Mouse (Mus musculus): ENCODE measurements around the gene Nbl1. TPM values are rescaled to one million over a fixed set of nuclear protein-coding genes. Genes with fewer than 3 reads are reported as not detected.

The Nbl1 gene
- total and polyA plus RNA-seq, 2 experiments from 2014 or later = 56.7 to 57.6 TPM

DNA sequence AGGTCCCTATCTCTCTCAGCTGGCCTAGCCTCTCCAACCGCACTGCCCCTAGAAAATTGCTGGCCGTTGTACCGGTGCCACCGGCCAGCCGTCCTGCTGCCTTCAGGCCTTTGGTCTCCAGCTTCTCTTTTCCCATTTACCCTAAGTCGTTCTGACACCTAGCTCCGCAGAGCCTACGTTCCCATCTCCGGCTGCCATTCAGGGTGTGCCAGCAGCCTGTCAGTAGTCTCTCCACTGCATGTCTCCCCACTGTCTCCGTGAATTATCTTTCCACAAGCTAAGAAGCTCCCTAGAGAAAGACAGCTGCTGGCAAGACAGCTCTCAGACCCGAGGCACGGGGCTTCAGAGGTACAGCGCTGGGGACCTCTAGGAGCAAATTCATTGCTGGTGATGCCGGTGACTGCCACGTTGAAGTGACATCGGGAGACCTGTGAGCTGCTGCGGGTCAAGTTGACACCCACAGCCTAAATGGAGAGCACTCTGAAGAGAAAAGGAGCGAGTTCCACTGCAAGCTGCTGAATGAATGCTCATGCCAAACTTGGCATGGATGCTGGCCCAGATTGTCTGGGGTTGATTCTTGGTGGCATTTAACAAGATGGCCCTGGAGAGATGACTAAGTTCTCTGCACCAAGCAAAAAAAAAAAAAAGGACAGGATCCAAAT, 11.4 kb downstream of the Nbl1 start:
- TF ChIP-seq CTCF (IDR thresholded peaks at IDR 0.05; ENCODE audit: low read depth) = no peak
- ATAC-seq (peak; percentile 15; the same call in 1 of the 2 replicates), DNase-seq (peak; percentile 75)
- H3K4me2 ChIP-seq (ENCODE audit: low read depth) = peak overlapping the region; percentile 2; the same call in 1 of the 2 replicates
- peaks cover 23% of the 10 kb centered on the region for H3K4me1 ChIP-seq (ENCODE audit: insufficient read depth)
- H3K4me3 ChIP-seq (ENCODE audit: low read depth, low read length) = no peak overlapping the region
- H3K27me3 ChIP-seq (ENCODE audit: insufficient read depth, low read length) = peaks cover 3% of the 10 kb centered on the region; the same call in 1 of the 2 replicates
- H3K9me3 ChIP-seq (ENCODE audit: low read length) = no peaks in the 10 kb centered on the region
- 0 out of 2 replicates have a peak overlapping the region, but pooled peaks have one; percentile 10 for H3K9ac ChIP-seq
- peak overlapping the region; percentile 66 for H3K27ac ChIP-seq (ENCODE audit: low read depth, low read length)
- 57% methylated on average over 18 of the region's 18 CpGs for WGBS
- no peaks in the 10 kb centered on the region for H3K36me3 ChIP-seq (ENCODE audit: insufficient read depth)

DNA sequence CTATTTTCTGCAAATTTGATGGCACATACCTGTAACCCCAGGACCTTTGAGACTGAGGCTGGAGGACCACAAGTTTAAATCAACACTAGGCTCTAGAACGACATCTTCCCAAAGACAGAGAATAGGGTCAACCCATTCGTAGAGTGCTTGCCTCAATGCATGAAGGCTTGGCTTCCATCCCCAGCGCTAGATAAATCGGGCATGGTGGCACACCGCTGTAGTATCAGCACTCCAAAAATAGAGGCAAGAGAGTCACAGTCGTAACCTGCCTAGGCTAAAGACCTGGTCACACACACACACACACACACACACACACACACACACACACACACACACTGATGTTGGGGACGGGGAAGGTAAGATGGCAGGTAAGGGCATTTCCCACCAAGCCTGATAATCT, 12.5 kb downstream of the Nbl1 start:
- 91% methylated on average over 7 of the region's 7 CpGs for WGBS
- ATAC-seq = no peak

DNA sequence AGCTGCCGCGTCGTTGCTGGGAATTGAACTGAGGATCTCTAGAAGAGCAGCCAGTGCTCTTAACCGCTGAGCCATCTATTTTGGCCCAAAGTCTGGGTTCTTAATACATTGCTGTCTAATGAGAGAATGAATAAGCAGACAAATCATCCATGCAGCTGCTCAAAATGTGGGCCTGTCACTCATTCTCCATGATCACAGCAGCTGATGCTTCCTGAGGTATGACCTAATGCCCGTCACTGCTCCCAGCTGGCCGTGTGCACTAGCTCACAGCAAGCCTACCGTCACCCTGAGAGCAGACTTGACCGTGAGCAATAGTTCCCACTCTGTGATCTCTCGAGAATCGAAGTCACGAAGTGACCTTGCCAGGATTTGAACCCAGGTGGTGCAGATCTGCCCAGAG, 13.4 kb downstream of the Nbl1 start:
- peaks cover 23% of the 10 kb centered on the region for H3K4me1 ChIP-seq (ENCODE audit: insufficient read depth)
- H3K27me3 ChIP-seq (ENCODE audit: insufficient read depth, low read length) = peaks cover 11% of the 10 kb centered on the region; the same call in 1 of the 2 replicates
- H3K4me2 ChIP-seq (ENCODE audit: low read depth) = no peak overlapping the region
- 71% methylated on average over 11 of the region's 11 CpGs for WGBS
- H3K9ac ChIP-seq = no peak overlapping the region
- ATAC-seq (no peak), DNase-seq (no peak)
- H3K4me3 ChIP-seq (ENCODE audit: low read depth, low read length) = no peak overlapping the region
- TF ChIP-seq CTCF (IDR thresholded peaks at IDR 0.05; ENCODE audit: low read depth) = no peak
- H3K9me3 ChIP-seq (ENCODE audit: low read length) = no peaks in the 10 kb centered on the region
- H3K27ac ChIP-seq (ENCODE audit: low read depth, low read length) = no peak overlapping the region
- H3K36me3 ChIP-seq (ENCODE audit: insufficient read depth) = no peaks in the 10 kb centered on the region

More for the DNA sequence above, 12.5 kb downstream of the Nbl1 start:
- no peak overlapping the region for H3K27ac ChIP-seq (ENCODE audit: low read depth, low read length)
- H3K9me3 ChIP-seq (ENCODE audit: low read length) = no peaks in the 10 kb centered on the region
- TF ChIP-seq CTCF (IDR thresholded peaks at IDR 0.05; ENCODE audit: low read depth) = no peak
- no peak for DNase-seq
- no peak overlapping the region for H3K4me3 ChIP-seq (ENCODE audit: low read depth, low read length)
- H3K4me2 ChIP-seq (ENCODE audit: low read depth) = no peak overlapping the region
- H3K4me1 ChIP-seq (ENCODE audit: insufficient read depth) = peaks cover 23% of the 10 kb centered on the region
- H3K36me3 ChIP-seq (ENCODE audit: insufficient read depth) = no peaks in the 10 kb centered on the region
- H3K9ac ChIP-seq = no peak overlapping the region
- H3K27me3 ChIP-seq (ENCODE audit: insufficient read depth, low read length) = peaks cover 3% of the 10 kb centered on the region; the same call in 1 of the 2 replicates

DNA sequence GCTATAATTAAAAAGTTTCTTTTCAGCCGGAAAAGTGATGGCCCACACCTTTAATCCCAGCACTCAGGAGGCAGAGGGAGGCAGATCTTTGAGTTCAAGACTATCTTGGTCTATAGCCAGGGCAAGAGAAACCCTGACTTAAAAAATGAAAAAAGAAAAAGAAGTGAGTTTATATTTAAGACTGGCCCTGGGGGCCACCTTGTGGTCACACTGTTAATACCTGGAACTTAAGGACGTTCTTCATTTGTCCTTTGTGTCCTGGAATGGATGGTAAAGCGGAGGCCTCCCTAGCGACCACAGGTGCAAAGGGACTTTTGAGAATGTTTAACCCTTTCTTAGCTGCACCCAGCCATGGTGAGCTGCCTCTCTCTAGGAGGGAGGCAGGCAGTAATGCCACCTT, 14.1 kb downstream of the Nbl1 start:
- no peaks in the 10 kb centered on the region for H3K36me3 ChIP-seq (ENCODE audit: insufficient read depth)
- TF ChIP-seq CTCF (IDR thresholded peaks at IDR 0.05; ENCODE audit: low read depth) = peak; percentile 44; the same call in 1 of the 2 replicates
- no peak overlapping the region for H3K27ac ChIP-seq (ENCODE audit: low read depth, low read length)
- H3K4me3 ChIP-seq (ENCODE audit: low read depth, low read length) = no peak overlapping the region
- ATAC-seq = no peak
- peaks cover 12% of the 10 kb centered on the region; the same call in 1 of the 2 replicates for H3K27me3 ChIP-seq (ENCODE audit: insufficient read depth, low read length)
- no peaks in the 10 kb centered on the region for H3K9me3 ChIP-seq (ENCODE audit: low read length)
- H3K4me1 ChIP-seq (ENCODE audit: insufficient read depth) = peaks cover 23% of the 10 kb centered on the region
- H3K4me2 ChIP-seq (ENCODE audit: low read depth) = no peak overlapping the region
- WGBS = 13% methylated on average over 4 of the region's 4 CpGs
- peak; percentile 34 for DNase-seq
- H3K9ac ChIP-seq = no peak overlapping the region

DNA sequence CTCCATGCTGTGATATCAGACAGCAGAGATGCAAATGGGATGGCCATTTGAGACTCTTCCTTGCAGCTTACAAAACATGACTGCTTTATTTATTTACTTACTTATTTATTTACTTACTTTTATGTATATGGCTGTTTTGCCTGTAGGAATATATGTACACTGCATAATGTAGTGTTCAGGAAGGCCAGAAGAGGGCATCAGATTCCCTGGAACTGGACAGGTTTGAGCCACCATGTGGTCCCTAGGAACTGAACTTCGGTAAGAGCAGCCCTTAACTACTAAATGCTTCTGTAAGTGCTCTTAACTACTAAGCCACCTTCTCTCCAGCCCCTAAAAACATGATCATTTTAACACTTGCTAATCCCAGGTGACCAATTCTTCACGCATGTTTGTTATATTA, 14.5 kb downstream of the Nbl1 start:
- DNase-seq = peak; percentile 50
- 27% methylated on average over 2 of the region's 2 CpGs for WGBS

DNA sequence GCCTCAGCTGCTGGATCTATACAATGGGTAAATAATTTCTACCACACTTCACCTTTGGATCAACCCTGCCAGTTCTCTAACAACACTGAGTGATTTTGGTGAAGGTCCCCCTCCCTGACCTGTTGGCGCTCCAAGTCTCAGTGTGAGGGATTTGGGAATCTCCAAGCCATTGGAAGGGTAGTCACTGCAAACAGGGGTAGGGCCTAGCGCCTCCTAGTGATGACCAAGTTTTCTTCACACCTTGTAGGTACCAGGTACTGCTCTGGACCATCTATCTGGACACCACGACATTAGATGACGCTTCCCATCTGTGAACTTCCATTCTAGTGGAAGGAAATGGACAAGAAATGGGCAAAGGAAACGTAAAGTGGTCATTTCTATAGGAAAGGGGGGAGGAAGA, 16.9 kb downstream of the Nbl1 start:
- Histone ChIP-seq H3K4me2 (ENCODE audit: low read depth) (peak overlapping the region; percentile 90), H3K4me1 (ENCODE audit: insufficient read depth) (0 out of 2 replicates have a peak, but pooled peaks cover 4% of the 10 kb centered on the region), H3K36me3 (ENCODE audit: insufficient read depth) (no peaks in the 10 kb centered on the region), H3K27me3 (ENCODE audit: insufficient read depth, low read length) (peaks cover 12% of the 10 kb centered on the region), H3K27ac (ENCODE audit: low read depth, low read length) (no peak overlapping the region), H3K9ac (peak overlapping the region; percentile 58), H3K4me3 (ENCODE audit: low read depth, low read length) (peak overlapping the region; percentile 61), H3K9me3 (ENCODE audit: low read length) (no peaks in the 10 kb centered on the region)
- ATAC-seq (no peak), DNase-seq (no peak)
- peak; percentile 44 for TF ChIP-seq CTCF (IDR thresholded peaks at IDR 0.05; ENCODE audit: low read depth)
- WGBS = 17% methylated on average over 5 of the region's 5 CpGs

More for the DNA sequence above, 14.5 kb downstream of the Nbl1 start:
- no peaks in the 10 kb centered on the region for H3K36me3 ChIP-seq (ENCODE audit: insufficient read depth)
- no peaks in the 10 kb centered on the region for H3K9me3 ChIP-seq (ENCODE audit: low read length)
- peaks cover 20% of the 10 kb centered on the region for H3K4me1 ChIP-seq (ENCODE audit: insufficient read depth)
- no peak overlapping the region for H3K4me3 ChIP-seq (ENCODE audit: low read depth, low read length)
- no peak overlapping the region for H3K4me2 ChIP-seq (ENCODE audit: low read depth)
- no peak for ATAC-seq
- peak; percentile 61 for TF ChIP-seq CTCF (IDR thresholded peaks at IDR 0.05; ENCODE audit: low read depth)
- H3K27ac ChIP-seq (ENCODE audit: low read depth, low read length) = no peak overlapping the region
- no peak overlapping the region for H3K9ac ChIP-seq
- H3K27me3 ChIP-seq (ENCODE audit: insufficient read depth, low read length) = peaks cover 12% of the 10 kb centered on the region

DNA sequence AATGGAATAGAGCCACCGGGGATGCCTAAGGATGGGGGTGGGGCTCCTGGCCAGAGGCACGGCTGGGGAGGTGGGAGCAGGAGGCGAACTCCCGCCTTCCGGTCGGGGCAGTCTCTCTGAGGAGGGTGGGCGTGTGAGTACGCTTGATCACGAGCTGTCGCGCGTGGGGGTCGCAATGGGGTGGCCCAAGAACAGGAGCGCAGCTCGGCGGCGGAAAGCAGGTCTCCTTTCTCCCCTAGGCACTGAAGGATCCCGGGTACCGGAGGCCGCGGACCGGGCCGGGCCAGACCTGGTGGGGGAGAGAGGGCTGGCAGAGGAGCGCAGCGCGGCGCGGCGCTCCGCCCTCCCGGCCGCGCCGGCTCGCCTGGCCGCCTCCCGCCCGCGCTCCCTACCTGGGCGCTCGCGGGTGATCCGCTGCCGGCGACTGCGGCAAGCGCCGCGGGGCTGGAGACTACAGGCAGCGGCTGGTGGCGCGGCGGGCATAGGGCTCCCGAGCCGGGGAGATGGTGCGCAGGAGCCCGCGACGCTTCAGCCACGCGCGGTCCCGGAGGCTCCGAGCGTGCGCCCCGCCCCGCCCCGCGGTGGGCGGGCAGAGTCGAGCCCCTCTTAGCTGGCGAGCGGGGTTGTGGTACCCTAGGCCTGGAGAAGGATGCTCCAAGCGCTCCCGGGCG, 17.6 kb downstream of the Nbl1 start, which contains the start of gene Htr6:
TSS of gene Htr6 (minus strand) at position 530 of the 671 bp plus-strand sequence.
- DNase-seq (peak; percentile 46), ATAC-seq (peak; percentile 67)
- peaks cover 12% of the 10 kb centered on the region for H3K27me3 ChIP-seq (ENCODE audit: insufficient read depth, low read length)
- no peak for TF ChIP-seq CTCF (IDR thresholded peaks at IDR 0.05; ENCODE audit: low read depth)
- H3K4me3 ChIP-seq (ENCODE audit: low read depth, low read length) = peak within 1 kb of the TSS; percentile 61
- H3K27ac ChIP-seq (ENCODE audit: low read depth, low read length) = no peak within 1 kb of the TSS
- H3K4me1 ChIP-seq (ENCODE audit: insufficient read depth) = 0 out of 2 replicates have a peak, but pooled peaks cover 4% of the 10 kb centered on the region
- H3K4me2 ChIP-seq (ENCODE audit: low read depth) = peak within 1 kb of the TSS; percentile 90
- no peaks in the 10 kb centered on the region for H3K36me3 ChIP-seq (ENCODE audit: insufficient read depth)
- no peaks in the 10 kb centered on the region for H3K9me3 ChIP-seq (ENCODE audit: low read length)
- 2% methylated on average over 63 of the region's 77 CpGs for WGBS
- H3K9ac ChIP-seq = peak within 1 kb of the TSS; percentile 58

Measured in forebrain, postnatal 0 days (tissue).